Mouse (Mus musculus): ENCODE results near the gene Parm1.

DNA sequence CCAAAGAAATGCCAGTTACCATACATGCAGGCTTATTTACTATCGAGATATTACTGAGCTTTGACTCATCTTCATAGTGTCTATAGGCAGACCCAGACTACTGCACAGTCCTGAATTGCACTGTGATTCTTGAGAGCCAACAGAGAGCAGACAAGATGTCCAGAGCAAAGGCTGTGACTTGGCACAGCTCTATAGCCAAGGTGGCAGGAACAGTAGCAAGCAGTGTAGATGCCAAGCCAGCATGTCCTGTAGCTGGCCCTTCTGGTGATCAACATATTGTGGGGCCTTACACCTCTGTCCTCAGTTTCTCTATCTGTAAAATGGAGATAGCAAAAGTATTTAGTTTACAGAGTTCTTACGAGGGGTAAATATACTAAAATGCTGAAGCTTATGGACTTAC lies 89.8 kb downstream of the Parm1 start:
- TF ChIP-seq CTCF (IDR thresholded peaks at IDR 0.05; ENCODE audit: control insufficient read depth, insufficient read depth, insufficient replicate concordance, low read depth, low read length) = no peak
- TF ChIP-seq POLR2A (IDR thresholded peaks at IDR 0.05; ENCODE audit: control insufficient read depth, low read depth, low read length) = no peak
